Mouse (Mus musculus) brain, embryonic 14.5 days (tissue): ENCODE measurements at regions not wholly inside any gene's neighbourhood (a gene's known extent, or its start where the extent isn't known, plus 50 kb on each side); places are given as distances from the start of the nearest gene placed in this dataset.

Source experiments
- CTCF ChIP-seq: fragments of 200-500 bp; IDR thresholded peaks from 2 replicates; pipeline ENCODE4 v1.5.1; 2012; ENCODE audit warnings: inconsistent platforms, mild to moderate bottlenecking, moderate library complexity, borderline replicate concordance; ENCODE audit not compliant: insufficient read depth, insufficient read length; ENCODE audit errors: extremely low read depth
- POLR2A ChIP-seq: fragments of 200-500 bp; IDR thresholded peaks from 2 replicates; pipeline ENCODE4 v1.6.1; 2012; ENCODE audit warnings: mild to moderate bottlenecking, inconsistent platforms, borderline replicate concordance; ENCODE audit not compliant: poor library complexity, insufficient read depth, insufficient read length, severe bottlenecking; ENCODE audit errors: extremely low read depth

- no peak for TF ChIP-seq POLR2A
- TF ChIP-seq CTCF: no peak
These were observed 502.6 kb upstream of the Pkn2 start for GRCm38 (mm10) chr3:143384357-143384756.
